Mouse (Mus musculus) lung, postnatal 4 days (tissue): ENCODE results near the gene Pnpla8.
"Not testable (repeated sequence)": the region's sequence is repeated elsewhere in the genome, so short reads cannot be mapped to it uniquely, and the experiment has no call there.

Source experiments
- DNase-seq, 2 experiments: peaks; one replicate each; pipeline ENCODE4 v3.0.0; 2021

Pnpla8 gene

DNA sequence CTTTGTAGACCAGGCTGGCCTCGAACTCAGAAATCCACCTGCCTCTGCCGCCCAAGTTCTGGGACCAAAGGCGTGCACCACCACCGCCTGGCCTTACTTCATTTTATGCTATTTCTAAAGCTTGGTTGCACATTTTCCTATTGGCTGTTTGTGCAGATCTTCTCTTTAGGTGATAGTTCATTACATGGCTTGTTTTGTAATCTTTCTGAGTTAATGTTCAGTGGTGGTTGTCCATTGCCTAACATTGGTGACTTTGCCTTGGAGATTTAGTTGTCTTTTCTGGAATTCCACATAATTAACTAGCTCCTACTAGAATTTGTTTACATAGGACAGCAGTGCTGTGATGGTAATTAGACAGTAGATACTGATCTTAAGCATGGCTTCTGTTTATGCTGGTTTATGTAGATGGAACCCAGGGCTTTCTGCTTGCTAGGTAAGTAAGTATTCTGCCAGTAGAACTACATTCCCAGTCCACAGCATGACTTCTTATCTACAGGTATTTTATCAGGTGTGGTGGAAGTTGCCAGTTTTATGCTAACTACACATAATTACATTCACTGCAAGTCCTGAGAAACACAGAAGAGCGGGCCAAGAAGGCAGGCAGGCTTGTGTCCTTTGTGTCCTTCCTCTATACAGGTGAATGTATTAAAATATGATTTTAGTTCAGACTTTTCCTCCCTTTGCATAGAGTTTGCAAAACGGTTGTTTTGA lies 53.1 kb downstream of the Pnpla8 start:
- DNase-seq = no peak

DNA sequence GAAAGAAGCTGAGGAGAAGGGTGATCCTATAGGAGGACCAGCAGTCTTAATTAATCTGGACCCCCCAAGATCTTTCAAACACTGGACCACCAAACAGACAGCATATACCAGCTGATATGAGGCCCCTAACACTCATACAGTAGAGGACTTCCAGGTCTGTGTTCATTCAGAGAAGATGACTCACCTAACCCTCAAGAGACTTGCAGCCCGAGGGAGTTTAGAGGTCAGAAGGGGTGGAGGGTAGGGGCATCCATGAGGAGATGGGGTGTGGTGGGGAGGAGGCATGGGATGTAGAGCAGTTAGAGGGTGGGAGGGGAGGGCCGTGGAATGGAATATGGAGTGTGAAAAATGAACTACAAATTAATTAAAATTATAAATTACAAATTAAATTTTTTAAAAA lies 59.0 kb downstream of the Pnpla8 start:
- not testable (repeated sequence) for DNase-seq

DNA sequence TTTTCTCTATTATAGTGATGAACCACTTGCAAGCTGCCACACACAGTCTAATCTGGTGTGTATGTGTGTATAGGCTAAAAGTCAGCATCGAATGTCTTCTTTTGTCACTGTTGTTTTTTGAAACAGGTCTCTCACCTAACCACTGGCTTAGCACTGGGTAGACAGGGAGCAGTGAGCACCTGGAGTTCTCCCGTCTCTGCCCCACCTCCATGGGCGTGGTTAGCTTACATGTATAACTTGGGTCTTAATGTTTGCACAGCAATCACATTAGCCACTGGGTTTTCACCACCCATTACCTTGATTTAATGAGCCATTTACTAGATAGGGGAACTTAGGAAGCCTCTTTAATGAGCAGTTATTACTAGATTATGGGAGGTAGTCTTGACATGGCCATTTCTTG lies 60.4 kb downstream of the Pnpla8 start:
- no peak for DNase-seq

DNA sequence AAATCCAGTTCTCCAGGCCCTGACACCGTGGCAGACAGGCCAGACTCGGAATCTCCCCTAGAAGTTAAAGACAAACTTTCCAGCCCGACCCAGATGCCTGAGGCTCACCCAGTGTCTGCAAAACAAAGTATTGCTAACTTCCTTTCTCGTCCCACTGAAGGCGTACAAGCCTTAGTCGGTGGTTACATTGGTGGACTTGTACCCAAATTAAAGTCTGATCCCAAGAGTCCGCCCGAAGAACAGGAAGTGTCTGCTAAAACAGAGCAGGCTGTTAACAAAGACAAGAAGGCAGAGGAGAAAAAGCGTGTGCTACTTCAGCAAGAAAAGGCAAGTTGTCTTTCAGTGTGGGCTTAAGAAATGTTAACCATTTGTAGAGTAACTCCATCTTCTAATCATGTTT lies 62.2 kb downstream of the Pnpla8 start:
- peak in 1 of 2 experiments; percentile 25 for DNase-seq

DNA sequence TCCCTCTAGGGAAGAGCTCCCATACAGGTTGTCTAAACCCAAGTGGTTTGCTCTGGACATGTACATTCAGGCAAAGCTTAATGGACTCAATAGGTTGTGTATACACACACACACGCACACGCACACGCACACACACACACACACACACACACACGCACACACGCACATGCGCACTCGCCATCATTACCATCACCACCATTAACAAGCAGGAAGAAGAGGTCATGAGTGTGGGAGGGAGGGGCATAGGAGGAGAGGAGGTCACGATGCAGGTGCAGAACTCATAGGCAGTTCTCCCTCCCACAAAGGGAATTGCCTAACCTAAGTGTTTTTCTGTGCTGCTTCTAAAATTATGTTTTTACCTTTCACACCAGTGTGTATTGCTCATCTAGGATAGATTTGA lies 65.8 kb downstream of the Pnpla8 start:
- no peak for DNase-seq

DNA sequence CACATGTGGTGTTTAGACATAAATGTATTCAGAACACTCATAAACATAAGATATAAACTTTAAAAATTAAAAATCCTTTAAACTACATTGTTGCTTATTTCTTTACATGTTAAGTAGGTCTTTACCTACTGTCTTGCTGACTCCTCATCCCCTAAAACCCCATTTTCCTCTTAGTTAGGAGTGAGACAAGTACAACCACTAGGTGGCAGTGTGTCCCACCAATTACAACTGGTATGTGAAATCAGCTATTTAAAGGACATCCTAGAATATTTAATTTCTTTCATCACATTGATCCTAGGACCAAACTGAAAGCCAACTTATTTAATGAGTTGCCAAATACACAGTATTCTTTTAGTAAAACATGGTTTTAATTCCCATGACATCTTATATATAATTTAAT lies 71.1 kb downstream of the Pnpla8 start:
- peak in 1 of 2 experiments; percentile 72 for DNase-seq

DNA sequence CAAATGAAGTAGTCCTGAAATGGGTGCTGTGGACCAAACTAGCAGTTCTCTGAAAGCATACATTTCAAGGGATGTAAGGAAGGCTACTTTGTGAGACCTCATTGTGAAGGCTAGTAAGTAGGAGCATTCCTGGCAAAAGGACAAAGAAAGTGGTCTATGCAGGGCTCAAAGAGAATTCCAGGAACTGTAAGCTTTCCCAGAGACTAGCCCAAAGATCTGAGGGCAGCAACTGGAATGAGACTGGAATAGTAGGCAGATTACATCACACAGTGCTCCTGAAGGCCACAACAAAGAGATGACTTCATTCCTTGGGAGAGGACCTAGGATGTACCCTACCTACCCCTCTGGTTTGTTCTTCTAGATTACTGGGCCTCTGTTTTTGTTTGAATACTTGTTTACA lies 79.6 kb downstream of the Pnpla8 start:
- DNase-seq = no peak

DNA sequence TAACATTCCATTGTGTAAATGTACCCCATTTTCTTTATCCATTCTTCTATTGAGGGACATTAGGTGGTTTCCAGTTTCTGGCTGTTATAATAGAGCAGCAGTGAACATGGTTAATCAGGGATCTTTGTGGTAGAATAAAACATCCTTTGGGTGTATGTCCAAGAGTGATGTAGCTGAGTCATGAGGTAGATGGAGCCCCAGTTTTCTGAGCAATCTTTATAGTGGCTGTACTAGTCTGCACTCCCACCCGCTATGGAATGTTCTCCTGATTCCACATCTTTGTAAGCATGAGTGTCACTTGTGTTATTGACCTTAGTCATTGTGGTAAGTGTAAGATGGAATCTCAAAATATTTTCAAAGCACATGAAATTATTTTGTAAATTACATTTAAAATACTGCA lies 82.8 kb downstream of the Pnpla8 start:
- no peak for DNase-seq

DNA sequence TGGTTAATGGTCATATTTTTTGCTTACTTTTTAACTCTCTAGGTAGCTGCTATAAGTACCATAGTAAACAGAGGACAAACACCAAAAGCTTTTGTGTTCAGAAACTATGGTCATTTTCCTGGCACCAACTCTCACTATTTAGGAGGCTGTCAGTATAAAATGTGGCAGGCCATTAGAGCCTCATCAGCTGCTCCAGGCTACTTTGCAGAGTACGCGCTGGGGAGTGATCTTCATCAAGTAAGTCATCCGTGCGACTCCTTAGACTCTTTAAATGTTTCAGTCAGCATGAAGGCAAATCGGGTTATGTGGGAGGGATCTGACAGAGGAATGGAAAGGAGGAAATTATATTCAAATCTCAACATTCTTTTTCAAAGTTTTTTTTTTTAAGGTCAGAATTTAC lies 83.7 kb downstream of the Pnpla8 start:
- peak; percentile 27 to 71 for DNase-seq

DNA sequence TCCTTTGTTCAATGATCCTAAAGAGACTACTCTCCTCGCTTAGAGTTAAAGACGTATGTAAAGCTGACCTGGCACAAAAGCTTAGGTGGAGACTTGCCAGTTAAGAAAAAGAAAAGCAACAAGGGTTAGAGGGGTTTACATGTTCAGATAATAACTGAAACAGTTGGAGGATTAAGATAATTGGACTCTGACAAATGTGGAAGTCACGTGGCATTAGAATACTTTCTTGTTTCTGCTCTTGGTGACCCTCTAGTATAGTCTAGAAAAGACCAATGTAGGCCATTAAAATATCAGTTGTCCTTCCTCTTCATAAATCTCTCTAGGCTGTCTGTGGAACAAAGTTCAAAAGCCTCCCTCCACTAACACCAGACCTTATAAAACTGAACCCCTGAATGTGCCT lies 87.1 kb downstream of the Pnpla8 start:
- DNase-seq = no peak

DNA sequence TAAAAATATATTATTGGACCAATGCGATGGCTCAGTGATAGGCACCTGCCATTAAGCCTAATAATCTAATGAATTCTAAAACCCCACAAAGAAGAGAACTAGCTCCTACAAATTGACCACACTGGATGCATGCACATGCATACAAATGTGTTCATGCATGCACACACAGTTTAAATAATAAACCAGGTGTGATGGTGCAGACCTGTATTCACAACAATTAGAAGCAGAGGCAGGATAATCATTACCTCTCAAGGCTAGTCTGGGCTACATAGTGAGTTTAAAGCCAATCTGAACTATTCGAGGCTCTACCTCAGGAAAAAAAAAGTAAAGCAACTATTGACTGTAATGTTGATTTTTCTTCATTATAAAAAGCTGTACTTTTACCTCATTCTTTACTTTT lies 94.0 kb downstream of the Pnpla8 start:
- DNase-seq = no peak

DNA sequence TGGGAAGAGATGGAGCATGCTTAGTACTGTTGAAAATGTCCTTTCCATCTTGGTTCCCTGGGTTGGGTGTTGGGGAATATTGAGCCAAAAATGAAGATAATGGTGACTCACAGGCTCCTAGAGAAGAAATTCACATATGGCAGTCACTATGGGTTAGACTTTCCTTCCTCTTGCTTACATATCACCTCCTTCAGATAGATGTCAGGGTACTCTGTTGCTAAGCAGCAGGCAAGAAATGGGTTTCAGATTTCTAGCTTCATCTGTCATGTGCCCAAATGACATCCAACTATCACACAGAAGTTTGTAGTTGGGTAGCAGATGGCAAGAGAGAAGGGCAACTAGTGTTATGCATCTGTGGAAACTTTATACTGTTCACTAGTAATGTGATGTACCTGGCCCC lies 103.9 kb downstream of the Pnpla8 start:
- no peak for DNase-seq

DNA sequence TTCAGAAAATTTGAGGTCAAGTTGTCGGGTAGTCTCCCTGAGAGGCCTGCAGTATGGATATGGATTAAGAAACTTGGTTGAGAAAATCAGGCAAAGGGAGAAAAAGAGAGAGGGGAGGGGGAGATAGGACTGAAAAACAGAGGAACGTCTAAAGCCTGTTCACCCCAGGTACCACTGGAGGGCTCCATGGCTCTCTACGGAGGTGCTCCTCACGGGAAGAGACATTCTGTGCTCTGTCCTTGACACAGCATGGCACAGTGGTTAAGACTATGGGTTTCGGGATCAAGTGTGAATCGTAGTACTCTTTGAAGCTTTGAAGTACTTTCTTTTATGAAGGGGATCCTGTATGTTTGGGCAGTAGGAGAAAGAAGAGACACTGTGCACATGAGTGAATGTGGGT lies 106.3 kb downstream of the Pnpla8 start:
- no peak for DNase-seq

DNA sequence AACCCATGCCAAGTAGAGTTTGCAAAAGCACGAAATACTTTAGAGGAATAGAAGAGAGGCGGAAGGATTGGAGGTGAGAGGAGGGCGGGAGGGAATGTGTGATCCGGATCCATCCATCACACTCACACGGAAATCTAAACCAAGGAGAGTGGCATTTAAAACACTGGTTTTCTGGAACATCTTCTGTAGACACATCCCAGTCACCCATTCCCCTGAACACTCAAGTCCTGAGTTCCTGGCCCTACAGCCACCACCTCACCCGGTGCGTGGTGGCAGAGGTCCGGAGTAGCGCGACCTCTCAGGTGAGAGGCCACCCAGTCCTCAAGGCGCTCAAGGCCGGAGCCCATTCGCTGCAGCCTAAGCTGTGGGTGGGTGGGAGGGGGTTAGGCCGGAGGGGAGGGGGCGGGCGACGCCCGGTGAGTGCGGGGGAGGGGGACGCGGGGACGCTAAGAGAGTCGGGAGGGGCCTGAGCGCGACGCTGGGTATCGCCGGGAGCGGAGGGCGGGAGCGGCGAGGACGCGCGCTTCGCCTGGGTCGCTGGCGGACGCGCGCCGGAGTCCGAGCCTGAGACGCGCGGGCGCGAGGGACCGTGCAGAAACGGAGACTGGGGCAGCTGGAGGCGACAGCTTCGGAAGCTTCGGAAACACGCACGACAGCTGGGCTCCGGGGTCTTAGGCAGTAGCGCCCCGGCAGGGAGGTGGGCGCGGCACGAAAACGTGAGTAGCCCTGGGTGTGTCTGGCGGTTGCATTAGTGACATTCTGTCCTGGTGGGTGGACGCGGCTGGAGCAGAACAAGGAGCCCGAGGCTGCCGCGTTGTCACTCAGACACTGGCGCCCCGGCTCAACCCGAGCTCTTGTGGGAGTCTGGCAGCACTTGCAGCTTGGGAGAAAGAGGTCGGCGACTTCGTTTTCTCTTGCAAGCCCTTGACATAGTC lies 107.5 kb downstream of the Pnpla8 start, which contains the start of gene Nrcam:
Nrcam (plus strand) TSS at position 505 of the 935 bp plus-strand sequence.
- peak; percentile 58 to 79 for DNase-seq

DNA sequence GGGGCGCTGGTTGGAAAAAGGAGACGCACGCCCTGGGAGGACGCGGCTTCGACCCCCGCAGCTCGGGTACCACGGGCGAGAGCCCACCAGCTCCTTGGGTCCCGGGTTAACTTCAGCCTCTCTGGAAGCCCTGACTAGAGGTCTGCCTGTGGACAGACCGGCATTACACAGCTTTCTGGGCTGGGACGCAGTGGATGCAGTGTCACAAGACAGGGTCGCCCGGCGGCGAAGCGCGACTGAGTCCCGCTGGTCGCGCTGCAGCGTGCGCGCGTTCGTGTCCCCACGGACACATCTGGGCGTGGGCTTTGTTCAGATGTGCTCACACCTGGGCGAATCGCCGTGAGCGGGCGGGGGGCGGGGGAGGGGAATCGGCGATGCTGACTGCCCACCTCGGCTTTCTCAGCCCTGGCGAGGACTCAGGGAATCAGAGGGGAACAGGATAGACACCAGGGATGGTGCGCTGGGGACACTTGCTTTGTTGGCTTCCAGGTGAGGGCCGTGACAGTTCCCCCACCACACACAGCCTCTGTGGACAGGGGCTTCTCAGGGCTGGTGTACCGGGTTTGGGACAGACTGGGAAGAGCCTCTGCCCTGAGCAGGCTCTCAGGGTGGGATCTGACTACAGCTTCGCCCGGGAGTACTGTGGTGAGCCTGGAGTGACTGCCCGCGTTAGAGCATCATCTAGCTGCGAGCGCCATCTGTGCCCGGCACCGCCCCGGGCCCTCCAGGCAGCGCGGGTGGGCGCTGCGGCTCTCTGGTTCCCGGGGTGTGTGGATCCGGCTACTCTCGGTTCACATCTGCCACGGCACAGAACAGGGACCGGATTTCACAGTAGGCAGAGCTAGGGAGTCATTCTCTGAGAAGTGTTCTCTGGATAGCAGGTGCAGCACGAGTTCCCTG lies 108.4 kb downstream of the Pnpla8 start:
- peak in 1 of 2 experiments; percentile 42 for DNase-seq

DNA sequence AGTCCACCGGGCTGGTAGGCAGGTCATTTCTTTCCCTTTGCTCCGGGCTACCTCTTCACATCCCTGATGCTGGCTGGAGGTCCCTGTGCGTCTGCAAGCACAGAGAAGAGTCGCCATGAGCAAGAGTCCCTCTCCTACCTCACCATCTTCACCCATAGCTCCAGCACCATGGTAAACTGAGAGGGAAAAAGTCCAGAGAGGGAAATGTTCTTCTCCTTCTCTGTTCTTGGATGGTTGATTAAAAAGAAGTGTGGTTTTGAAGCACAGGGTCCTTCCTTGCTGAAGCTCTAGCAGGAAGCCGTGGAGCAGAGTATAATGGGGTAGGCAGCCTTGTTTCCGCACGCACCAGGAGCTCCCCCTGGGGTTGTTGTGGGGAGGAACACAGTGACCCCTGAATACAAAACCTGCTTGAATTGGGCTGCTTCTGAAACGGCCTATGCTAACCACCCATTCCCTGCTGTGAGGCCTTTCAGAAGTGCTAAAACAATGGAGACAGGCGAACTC lies 109.1 kb downstream of the Pnpla8 start:
- no peak for DNase-seq

DNA sequence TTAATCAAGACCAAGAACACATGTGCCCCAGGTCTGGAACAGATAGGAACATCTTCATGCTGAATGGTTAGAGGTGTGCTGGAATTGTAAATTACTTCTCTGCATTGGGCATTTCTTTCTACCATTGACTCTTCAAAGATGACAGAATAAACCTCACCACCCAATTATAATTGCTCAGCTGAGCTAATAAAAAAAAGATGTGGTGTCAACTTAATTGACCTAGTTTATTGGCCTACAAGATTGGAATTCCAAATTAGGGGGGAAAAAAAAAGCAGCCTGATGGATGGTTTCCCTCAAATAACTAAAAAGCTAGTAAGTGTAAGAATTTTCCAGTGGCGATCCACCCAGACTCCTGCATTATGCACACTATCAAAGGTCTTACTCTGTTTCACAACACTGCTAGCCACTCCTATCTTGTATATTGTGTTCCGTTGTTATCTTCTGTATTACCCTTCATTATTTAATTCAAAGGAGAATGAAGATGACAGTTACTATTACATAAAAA lies 116.0 kb downstream of the Pnpla8 start:
- DNase-seq = no peak

DNA sequence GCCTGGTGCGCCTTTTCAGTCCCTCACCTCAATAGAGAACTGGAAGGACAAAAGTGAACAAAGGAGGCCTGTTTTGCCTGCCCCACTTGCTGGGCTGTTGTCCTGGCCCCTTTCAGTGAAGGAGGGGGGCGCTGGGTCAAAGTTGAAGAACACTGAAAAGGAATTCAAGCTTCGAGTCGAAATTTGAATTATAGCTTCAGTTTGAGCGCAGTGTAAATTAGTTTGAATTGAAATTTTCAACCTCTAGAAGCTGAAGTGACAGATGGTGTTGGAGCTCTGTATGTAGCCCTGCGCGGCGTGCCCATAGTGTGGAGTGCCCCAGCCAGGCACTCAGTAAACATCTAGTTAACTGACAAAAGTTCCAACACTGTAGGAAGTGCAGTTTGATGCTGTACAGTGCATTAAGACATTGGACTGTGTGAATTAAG lies 117.0 kb downstream of the Pnpla8 start:
- no peak for DNase-seq

DNA sequence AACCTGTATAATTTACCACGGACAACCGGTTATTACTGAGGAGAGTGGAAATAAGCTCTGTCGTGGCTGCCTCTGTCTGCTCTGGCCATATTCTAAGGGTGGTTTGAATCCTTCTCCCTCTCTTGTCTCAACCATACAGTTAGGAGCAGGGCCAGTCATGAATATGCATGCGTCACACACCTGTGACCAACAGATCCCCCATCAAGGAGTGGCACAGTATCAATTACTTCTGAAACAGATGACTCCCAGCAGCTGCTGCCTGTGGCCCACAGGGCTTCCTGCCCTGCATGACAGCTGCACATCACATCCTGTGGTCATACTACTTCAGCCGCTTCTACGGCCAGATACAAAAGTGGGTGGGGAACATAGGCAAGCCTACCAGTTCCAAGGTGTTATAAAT lies 122.9 kb downstream of the Pnpla8 start:
- no peak for DNase-seq

DNA sequence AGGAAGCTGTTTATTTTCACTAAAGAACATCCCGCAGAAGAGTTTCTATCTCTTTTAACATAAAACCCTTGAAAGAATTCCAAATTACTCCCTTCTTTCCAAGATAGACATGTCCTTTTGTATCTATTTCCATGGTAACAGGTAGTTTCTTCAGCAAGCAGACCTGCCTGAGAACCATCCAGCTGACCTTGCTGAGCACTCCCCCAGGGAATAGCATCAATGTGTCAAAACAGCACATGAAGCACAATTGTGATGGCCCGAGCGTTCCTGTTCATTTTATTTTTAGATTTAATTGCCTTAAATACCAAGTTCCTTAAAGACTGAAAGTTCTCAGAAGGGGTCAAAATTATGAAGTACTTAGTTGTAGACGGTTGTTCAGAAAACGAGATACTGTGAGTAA lies 124.1 kb downstream of the Pnpla8 start:
- DNase-seq = no peak

DNA sequence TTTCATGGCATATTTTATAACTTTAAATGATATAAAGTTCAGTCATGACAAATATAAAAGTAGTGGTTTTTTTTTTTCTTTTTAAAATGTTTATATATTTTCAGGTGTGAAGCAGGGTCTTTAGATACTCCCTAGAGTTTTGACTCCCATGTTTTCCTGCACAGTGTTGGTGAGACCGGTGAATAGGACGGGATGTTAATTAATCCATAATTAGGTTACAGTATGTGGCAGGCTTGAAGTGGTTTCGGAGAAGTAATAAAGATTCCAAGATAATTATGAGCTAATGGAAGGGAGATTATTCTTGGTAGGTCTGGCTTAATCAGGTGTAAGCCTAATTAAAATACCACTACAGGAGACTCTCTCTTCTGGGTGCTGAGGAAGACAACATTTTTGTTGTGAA lies 125.0 kb downstream of the Pnpla8 start:
- DNase-seq = no peak

DNA sequence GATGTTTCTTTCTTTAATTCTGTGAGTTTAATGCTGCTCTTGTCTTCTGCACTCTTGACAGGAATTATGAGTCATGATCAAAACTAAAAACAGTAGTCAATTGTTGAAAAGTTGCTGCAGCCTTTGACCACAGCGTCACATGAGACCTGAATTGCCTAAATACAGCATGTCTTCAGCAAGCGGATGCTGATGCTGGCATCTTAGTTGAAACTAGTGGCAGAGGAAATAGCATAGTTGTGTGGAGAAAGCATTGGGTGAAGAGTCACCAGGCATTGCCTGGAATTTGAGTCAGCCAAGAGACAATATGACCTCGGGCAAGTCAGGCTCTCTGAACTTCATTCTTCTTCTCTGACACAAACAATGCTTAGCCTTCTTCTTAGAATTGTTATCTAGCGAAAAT lies 133.9 kb downstream of the Pnpla8 start:
- no peak for DNase-seq

DNA sequence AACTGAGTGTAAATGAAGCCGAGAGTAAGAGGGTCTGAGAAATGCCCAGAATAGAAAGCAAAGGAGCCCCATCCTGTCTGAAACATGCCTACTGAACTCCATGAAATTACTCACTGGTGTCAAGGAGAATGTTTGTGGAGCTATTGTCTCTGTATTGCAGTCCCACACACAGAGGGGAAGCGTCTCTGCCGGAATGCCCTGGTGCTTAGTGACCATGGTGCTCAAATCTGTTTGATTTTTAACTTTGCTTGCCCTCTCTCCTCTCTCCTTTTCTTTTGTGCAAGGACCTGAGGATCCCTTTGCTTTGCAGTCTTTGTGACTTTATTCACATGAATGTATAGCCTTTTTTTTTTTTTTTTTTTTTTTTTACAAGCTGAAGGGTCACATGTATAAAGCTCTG lies 136.3 kb downstream of the Pnpla8 start:
- DNase-seq = no peak
